Mouse (Mus musculus) ZHBTc4 (cell line): ENCODE measurements around the gene Zscan29.
"Not testable (repeated sequence)": the region's sequence is repeated elsewhere in the genome, so short reads cannot be mapped to it uniquely, and the experiment has no call there.

Experiments used
- DNase-seq: peaks from one replicate; pipeline ENCODE4 v3.0.0-alpha.2; 2011; ENCODE audit warnings: low read depth, low spot score

Zscan29 gene

DNA sequence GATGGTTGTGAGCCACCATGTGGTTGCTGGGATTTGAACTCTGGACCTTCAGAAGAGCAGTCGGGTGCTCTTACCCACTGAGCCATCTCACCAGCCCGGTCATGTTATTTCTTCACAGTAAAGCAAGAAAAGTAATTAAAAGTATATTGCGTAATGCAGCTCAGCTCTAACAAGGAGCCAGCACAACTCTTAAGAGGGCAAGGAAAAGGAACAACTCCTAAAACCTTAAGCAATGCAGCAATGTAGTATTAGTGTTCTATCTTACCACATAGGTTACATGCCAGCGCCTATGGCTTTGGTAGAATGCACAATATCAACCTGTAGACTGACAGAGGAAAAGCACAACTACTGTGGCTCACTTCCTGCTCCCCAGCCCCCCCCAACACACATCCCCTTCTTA, 33.6 kb downstream of the Zscan29 start:
- DNase-seq: no peak

DNA sequence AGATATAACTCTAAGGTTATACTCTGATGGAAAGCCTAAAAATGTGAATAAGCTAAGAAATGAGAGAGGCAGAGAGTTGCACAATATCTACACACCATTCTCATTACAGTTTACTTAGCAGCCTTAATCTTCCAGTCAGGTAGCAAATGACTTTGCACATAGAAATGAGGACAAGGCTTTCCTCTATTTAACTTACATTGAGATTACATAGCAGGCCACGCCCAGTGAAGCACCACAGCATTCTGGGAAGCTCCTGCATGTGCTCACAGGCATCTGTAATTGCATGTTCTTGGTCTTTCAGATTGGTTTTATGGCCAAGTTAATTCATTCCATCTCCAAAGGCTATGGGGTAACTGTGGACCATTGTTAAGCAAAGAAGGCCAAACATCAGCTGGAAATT, 38.1 kb downstream of the Zscan29 start:
- DNase-seq: no peak

- peak; percentile 21 for DNase-seq
Measured at GRCm38 (mm10) chr2:121128865-121129620, 41.9 kb downstream of the Zscan29 start.

DNA sequence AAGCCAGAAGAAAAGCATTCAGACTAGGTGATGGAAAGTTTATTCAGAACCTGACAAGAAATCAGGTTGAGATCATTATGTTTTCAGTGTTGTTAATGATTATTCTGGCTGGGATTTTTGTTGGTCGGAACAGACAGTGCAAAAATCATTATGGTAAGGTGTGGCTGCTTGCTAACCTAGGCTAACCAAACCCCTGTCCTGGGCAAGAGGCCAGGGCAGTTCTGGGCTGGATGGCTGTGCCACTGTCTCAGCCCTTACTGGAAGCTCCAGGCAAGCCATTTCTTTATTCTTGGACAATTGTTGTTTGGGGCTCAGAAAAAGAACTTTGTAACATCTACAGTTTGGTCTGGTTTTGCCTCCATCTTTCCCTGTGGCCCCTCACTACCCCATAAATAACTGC, 43.4 kb downstream of the Zscan29 start:
- DNase-seq: no peak

DNA sequence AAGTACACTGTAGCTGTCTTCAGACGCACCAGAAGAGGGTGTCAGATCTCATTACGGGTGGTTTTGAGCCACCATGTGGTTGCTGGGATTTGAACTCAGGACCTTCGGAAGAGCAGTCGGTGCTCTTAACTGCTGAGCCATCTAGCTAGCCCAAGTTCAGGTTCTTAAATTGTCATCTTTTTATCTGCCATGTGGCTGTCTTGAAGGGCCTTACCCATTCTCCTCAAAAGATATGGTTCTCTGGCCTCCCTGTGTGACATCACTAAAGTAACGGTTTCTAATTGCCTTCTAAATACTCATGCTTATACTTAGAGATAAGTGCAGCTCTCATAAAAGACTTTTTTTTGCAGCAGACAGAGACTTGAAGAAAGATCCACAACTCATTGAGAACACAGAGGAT, 44.6 kb downstream of the Zscan29 start:
- DNase-seq: not testable (repeated sequence)

DNA sequence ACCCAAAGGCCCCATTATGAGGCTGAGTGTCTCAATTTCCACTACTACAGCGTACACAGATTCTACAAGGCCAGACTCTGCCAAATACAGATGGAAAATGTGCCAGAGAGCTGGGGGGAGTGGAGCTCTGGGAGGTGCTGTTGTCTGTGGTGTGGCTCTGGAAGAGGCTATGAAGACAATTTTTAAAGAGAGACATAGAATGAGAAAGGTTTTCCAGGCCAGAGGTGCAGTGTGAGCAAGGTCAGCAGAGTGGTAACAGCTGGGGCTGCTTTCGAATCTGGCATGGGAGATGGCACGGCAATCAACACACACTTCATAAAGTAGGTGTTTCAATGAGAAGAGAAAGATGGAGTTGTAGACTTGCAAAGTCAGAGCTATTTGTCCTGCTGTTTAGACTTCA, 51.7 kb downstream of the Zscan29 start:
- no peak for DNase-seq

GRCm38 (mm10) chr2:121115418-121115817, 55.5 kb downstream of the Zscan29 start:
- DNase-seq: no peak

GRCm38 (mm10) chr2:121109695-121110094, 61.2 kb downstream of the Zscan29 start, which contains the start of gene Tgm7:
Tgm7 (minus strand) TSS chr2:121109795.
- DNase-seq: no peak
